Mouse (Mus musculus) inflammation-experienced regulatory T-cells, adult 6 months (primary cell): ENCODE results near the gene Hist3h2ba. TPM values are rescaled to one million over a fixed set of nuclear protein-coding genes. Genes with fewer than 3 reads are reported as not detected.
A peak's percentile ranks its signal among the peaks of the same experiment; 100 is the strongest.

Experiments
- ATAC-seq: one replicate; pipeline ENCODE4 v1.8.0; 2017
- polyA plus RNA-seq, 3 experiments: library from polyadenylated mRNA; unstranded; fragments of 100-300 nt; shearing (Covaris generic); gene quantifications; one replicate each; pipeline ENCODE4 v1.2.1; 2017

The Hist3h2ba gene
- polyA plus RNA-seq, result 1 to 10 TPM; 2.9 to 5.2 (median 4.3) TPM

DNA sequence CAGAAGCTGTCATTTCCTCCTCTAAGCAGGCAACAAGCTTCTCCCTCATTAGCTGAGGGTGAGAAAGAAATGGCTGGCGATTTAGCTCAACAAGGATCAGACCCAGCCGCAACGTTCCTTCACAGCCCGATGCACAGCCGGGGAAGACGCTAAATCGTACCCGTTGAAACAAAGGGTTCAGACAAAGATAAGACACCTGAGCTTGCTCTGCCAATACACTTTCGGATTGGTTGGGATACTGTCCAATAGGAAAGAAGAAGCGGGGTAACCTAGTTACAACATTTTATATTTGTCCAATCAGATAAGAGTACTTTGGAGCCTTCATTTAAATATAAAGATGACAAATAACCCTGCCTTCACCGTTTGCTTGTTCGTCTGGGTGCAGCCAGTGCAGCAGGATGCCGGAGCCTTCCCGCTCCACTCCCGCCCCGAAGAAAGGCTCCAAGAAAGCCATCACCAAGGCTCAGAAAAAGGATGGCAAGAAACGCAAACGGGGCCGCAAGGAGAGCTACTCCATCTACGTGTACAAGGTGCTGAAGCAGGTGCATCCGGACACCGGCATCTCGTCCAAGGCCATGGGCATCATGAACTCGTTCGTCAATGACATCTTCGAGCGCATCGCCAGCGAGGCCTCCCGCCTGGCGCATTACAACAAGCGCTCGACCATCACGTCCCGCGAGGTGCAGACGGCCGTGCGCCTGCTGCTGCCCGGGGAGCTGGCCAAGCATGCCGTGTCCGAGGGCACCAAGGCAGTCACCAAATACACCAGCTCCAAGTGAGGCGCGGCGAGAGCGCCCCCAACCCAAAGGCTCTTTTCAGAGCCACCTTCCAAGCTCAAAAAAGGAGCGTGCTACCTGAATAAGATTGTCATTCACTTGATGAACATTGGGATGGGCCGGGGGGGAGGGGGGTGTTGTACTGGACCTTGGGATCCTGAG is at the start of gene Hist3h2ba:
Gene Hist3h2ba (plus strand): TSS at position 379 of the 938 bp plus-strand sequence.
- peak; percentile 92 for ATAC-seq

DNA sequence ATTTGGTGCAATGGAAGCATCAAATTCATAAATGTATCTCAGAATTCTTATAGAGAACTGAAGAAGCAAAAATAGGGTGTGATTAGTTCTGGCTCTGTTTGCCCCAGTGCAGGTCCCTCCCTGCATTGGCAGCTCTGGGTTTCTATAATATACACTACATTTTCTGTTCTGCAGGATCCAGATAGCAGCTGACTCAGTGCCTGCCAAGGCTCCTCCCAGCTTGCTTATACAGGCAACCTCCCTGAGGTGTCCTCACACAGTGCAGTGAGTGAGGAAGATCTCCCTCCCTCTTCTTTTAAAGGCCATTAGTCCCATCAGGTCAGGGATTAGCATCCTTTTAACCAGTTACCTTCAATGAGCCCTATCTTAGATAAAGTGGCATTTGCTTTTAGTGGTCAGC is 47.6 kb upstream of the Hist3h2ba start:
- no peak for ATAC-seq

DNA sequence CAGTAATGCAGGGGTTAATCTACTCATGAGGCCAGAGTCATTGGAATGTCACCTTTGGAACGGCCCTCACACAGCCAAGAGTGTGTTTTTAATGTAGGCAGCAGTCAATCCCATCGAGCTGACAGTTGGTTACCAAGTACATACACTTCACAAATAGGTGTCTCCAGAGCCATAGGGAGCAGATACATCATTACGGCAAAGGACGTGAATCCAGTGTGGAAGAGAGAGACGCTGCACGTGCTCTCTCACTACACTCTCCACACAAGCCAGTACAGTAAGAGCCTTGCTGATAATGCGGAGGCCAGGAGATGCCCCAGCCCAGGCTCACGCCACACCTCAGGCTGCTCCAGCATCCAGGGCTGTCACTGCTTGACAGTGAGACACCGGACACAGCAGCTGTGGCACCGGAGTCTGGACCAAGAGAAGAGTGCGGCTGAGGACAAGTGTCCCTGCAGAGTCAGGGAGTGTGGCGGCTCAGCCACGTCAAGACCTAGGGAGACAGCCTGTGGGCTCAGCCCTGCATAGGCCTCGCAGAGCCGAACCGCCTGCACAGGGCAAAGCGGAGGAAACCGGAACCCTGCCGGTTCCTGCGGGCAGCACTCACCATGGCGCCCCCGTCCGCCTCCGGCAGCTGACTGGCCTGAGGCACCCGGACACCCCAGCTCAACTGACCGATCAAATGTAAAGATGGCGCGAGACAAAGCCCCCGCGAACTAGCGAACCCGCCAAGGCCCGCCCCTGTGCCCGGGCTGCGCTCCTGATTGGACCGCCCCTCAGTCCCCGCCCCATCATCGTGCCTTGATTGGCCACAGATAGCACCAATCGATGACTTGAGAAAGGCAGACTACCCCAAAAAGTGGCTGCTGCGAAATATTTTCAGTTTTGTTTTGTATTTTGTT is 45.0 kb upstream of the Hist3h2ba start, which contains the start of gene Zfp39:
Gene Zfp39 (minus strand): TSS at position 715 of the 899 bp plus-strand sequence.
- peak; percentile 98 for ATAC-seq

GRCm38 (mm10) chr11:58904410-58904718 is 44.4 kb upstream of the Hist3h2ba start:
- no peak for ATAC-seq

DNA sequence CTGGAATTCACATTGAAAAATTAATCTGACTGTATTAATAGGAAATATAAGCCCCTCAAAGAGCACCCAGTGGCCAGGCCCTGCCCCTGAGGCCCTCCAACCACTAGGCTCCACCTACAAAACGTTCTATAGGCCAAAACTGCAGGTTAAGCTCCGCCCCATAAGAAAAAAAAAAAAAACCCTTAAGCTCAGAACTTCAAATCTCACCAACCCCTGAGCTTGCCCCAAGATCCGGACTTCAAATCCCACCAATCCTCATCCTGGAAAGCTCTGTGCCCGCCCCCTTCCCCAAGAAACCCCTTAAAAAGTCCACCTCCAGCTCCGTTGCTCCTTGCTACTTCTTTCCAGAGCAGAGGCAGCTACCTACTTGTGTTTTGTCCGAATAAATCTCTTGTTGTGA is 43.9 kb upstream of the Hist3h2ba start:
- no peak for ATAC-seq

- ATAC-seq, result no peak
These were observed 34.9 kb upstream of the Hist3h2ba start for GRCm38 (mm10) chr11:58913776-58914175.

- no peak for ATAC-seq
These were observed 34.2 kb upstream of the Hist3h2ba start for GRCm38 (mm10) chr11:58914461-58915028.

DNA sequence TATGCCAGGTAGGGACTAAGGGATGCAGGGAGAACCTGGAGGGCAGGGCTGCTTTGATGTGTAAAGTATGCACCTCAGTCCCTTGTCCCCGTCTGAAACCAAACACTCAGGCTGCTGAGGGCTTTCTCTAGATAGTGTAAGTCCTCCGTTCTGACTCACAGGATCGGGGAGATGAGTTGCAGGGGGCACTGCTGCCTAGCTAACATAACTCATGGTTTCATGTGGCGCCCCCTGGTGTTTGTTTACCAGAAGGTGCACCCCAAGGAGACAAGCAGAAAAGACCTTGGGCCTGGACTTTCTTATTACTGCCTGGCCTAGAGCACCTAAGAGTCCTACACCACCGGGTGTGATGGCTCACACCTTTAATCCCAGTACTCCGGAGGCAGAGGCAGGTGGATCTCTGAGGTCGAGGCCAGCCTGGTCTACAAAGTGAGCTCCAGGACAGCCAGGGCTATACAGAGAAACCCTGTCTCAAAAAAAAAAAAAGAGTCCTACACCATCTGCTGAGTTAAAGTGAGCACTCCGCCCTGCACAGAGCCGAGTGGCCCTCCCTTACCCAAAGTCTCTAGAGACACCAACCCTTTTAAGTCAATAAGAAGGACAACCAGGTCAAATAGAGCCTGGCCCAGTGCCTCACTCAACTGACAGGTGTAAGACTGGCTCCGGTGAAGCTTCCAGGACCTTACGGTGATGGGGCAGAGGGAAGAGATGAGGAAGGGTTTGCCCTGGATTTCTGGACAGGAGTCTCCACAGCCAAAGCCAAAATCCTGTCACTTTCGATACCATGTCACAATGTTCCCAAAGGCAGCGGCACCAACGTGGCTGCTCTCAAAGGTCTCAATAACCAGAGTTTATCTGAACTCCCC is 31.6 kb upstream of the Hist3h2ba start:
- ATAC-seq, result peak; percentile 28

GRCm38 (mm10) chr11:58917745-58918366 is 30.9 kb upstream of the Hist3h2ba start, which contains the start of gene Btnl10:
Gene Btnl10, plus strand, starts transcription at chr11:58917908.
- ATAC-seq, result no peak

DNA sequence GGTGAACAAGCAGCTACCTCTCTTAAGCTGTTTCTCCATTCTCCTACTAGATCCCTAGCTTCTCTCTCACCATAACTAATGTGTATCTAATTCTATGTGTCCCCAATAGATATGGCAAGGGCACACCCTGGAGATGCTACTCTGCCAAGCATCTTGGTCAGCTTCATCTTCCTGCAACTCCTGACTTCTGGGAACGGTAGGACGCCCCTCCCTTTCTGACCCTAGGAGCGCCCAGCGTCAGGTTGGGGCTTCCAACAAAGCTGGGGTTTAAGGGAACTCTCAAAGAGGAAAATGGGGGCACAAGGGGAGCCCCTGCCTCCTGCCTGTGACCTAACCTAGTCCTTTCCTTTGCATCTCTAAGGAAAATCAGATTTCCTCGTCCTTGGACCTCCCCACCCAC is 30.0 kb upstream of the Hist3h2ba start:
- no peak for ATAC-seq

DNA sequence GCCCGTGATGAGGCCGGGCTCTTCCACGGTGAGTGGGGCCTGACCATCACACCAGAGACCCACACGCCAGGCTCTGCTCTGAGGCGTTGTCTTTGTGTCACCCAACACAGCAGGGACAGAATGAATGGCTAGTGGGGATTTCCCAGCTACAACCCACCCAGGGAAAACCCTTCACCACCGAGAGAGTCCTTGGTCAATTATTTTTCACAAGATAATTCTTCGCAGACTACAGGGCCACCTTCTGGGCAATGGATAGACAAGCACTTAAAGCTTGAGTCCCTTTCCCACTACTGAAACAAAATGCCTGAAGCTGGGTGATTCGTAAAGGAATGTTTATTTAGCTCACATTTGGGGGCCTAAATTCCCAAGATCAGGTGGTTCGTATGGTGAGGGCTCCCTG is 26.3 kb upstream of the Hist3h2ba start:
- ATAC-seq, result no peak

GRCm38 (mm10) chr11:58926651-58927050 is 22.1 kb upstream of the Hist3h2ba start:
- no peak for ATAC-seq

DNA sequence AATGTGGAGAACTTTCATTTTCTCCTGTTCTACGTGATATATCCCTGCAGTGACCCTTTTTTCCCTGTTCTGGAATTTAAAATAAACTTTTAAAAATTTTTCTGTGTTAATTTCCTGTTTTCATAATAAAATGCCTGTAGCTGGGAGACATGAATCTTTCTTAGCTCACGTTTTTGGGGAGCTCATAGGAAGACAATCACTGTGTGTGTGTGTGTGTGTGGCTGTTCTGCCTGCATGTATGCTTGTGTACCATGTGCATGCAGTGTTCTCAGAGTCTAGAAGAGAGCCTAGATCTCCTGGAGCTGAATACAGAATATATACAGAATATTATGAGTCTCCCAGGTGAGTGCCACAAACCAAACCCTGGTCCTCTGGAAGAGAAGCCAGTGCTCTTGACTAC is 21.7 kb upstream of the Hist3h2ba start:
- no peak for ATAC-seq

- peak; percentile 97 for ATAC-seq
These were observed 20.7 kb upstream of the Hist3h2ba start for GRCm38 (mm10) chr11:58927790-58928651.

- ATAC-seq, result no peak
These were observed 19.7 kb upstream of the Hist3h2ba start for GRCm38 (mm10) chr11:58929055-58929454.

DNA sequence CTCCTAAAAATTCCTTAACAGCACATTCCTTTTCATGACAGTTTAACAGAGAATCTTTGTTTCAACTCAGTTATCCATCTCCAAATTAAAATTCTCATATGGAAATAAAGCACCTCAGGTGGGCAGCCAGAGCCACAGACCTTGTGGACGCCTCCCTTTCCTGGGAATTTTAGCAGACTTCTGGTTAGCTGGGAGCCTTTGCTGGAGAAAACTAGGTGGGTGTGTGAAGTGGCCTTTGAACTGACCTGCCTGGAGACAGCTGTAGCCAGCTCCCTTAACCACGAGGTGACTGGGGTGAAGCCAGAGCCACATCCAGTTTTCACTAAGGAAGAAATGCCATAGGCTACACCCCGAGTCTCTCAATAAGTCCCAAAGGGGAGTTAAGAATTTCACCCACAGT is 19.1 kb upstream of the Hist3h2ba start:
- no peak for ATAC-seq

GRCm38 (mm10) chr11:58930254-58930653 is 18.5 kb upstream of the Hist3h2ba start:
- no peak for ATAC-seq

- no peak for ATAC-seq
These were observed 17.1 kb upstream of the Hist3h2ba start for GRCm38 (mm10) chr11:58931576-58931975.

DNA sequence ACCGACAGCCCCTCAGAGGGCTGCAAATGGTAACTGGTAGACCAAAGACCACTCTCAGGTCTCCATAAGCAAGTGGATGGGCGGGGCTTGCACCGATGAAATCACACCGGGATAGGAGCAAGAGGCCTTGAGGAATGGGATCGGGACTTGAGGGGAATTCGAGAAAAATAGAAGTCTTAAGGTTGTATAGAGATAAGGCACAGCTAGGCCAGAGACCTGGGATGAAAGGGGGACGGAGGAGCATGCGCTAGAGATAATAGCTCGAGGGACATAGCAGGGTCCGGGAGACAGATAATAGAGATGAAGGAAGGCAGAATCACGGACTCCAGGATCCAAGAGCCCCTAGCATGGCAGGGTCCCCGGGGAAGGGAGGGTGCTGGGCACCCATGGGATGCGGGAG is 10.8 kb upstream of the Hist3h2ba start:
- peak; percentile 16 for ATAC-seq

DNA sequence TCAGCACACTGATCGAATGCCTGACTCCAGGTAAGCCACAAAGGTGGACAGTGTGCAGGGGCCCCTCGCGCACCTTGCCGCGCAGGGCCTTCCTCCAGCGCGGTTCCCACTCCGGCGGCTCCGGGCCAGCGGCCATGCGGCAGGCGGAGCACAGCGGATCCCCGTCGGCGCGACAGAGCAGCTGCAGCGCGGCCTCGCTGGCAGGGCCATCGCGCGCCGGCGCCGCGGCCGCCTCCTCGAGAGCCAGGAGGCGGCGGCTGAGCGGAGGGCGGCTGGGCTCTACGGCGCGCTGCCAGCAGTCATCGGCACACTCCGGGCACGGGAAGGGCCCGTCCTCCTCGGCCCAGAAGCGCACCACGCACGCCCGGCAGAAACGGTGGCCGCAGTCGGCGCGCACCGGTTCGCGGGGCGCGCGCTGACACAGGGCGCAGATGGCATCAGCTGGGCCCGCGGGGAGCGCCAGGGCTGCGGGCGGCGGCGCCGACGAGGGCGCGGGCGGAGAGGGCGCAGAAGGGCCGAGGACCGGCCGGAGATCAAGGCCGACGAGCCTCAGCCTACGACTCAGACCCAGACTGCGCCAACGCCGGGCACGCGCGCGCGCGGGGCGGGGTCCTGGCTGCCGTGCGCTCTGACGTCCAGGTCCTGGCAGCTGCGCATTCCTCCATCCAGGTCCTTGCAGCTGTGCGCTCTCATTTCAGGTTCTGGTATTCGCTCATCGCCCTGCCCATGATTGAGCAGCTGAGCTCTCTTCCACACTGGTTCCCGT is 10.2 kb upstream of the Hist3h2ba start, which contains the start of gene Rnf187:
Gene Rnf187 (minus strand): TSS at position 595 of the 766 bp plus-strand sequence.
- ATAC-seq, result peak; percentile 82
